Mouse (Mus musculus) embryonic facial prominence, embryonic 15.5 days (tissue): ENCODE data around the gene Klf12. TPM values are rescaled to one million over a fixed set of nuclear protein-coding genes. Genes with fewer than 3 reads are reported as not detected.

Experiments
- ATAC-seq: fragments of 200-750 bp; cut with Nextera tagmentation; 2 replicates; pipeline ENCODE4 v1.8.0; 2017; ENCODE audit warnings: low read depth, moderate TSS enrichment; ENCODE audit not compliant: insufficient number of reproducible peaks, low FRiP score, low TSS enrichment
- H3K27ac ChIP-seq: fragments of 300-500 bp; sonication (generic); replicated peaks from 2 replicates; pipeline ENCODE4 v1.5.1; 2015; ENCODE audit warnings: mild to moderate bottlenecking, inconsistent platforms
- H3K27me3 ChIP-seq: fragments of 300-500 bp; sonication (generic); 2 replicates; pipeline ENCODE4 v1.6.1; 2015; ENCODE audit warnings: inconsistent platforms
- H3K36me3 ChIP-seq: fragments of 300-500 bp; sonication (generic); 2 replicates; pipeline ENCODE4 v1.6.1; 2015; ENCODE audit warnings: mild to moderate bottlenecking, inconsistent platforms
- H3K4me1 ChIP-seq: fragments of 300-500 bp; sonication (generic); 2 replicates; pipeline ENCODE4 v1.6.1; 2015; ENCODE audit warnings: inconsistent platforms
- H3K4me2 ChIP-seq: fragments of 300-500 bp; sonication (generic); replicated peaks from 2 replicates; pipeline ENCODE4 v1.6.1; 2015; ENCODE audit warnings: mild to moderate bottlenecking, inconsistent platforms
- H3K4me3 ChIP-seq: fragments of 300-500 bp; sonication (generic); replicated peaks from 2 replicates; pipeline ENCODE4 v1.5.1; 2015; ENCODE audit warnings: mild to moderate bottlenecking, inconsistent platforms
- H3K9ac ChIP-seq: fragments of 300-500 bp; sonication (generic); 2 replicates; pipeline ENCODE4 v1.6.1; 2015; ENCODE audit warnings: inconsistent platforms
- H3K9me3 ChIP-seq: fragments of 300-500 bp; sonication (generic); replicated peaks from 2 replicates; pipeline ENCODE4 v1.6.1; 2016; ENCODE audit warnings: inconsistent platforms
- WGBS: fragments of 180-500 bp; shearing (Covaris S2); methylation state at CpG from one replicate; pipeline ENCODE4 v1.1.7; 2015; 5-methylcytosine and 5-hydroxymethylcytosine counted together
- polyA plus RNA-seq: library from polyadenylated mRNA; unstranded; fragments of >200 nt; fragmentation: Nextera tagmentation; extraction: Ambion mirVana; gene quantifications from 2 replicates; pipeline ENCODE4 v1.2.1, GENCODE M21; 2015

The Klf12 gene
- polyA plus RNA-seq, 1 experiment from 2014 or later = 25.6 TPM

DNA sequence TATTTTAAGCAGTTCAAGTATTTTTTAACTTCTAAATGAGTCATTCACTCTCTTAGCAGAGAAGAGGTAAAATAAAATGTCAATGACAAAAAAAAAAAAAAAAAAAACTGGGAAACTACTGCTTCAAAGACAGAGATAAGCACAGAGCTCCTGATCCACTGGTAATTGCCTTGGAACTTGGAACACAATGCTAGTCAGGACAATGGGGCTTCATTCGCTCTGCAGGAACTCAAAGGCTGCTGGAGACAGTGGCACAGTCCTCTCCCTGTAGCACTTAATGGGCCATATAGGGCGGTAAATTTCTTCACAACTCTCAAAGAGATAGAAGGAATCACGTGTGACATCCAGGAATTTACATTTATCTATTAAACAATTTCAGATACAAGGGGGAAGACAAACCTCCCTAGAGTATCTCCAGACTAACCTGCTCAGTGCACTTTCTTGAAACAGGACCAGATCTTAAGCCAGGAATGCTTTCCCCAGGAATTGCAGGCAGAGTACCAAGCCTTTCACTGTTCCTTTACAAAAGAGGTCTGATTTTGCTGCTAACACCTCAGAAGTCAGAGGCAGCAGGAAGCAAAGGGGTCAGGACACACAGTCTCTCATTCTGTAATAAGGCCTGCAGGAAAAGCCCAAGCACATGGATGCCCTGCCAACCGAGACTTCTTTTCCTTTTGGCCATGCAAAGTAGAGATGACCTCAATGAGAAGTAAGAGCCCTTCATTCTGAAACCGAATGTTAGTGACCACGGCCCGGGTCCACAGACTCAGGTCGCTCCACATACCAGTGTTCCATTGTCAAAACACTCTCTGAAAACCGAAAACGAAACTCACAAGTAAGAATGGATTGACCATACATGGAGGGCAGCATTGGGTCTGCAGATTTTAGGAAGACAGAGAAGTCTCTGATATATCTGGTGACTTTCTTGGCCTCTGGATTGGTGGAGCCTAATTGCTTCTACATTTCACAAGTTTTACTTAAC lies 187.0 kb downstream of the Klf12 start:
- no peaks in the 10 kb centered on the region for H3K36me3 ChIP-seq
- no peaks in the 10 kb centered on the region for H3K27me3 ChIP-seq
- H3K4me2 ChIP-seq = no peak overlapping the region
- ATAC-seq = no peak
- WGBS = 80% methylated on average over 10 of the region's 10 CpGs
- no peaks in the 10 kb centered on the region for H3K4me1 ChIP-seq
- H3K9me3 ChIP-seq = no peaks in the 10 kb centered on the region
- H3K4me3 ChIP-seq = no peak overlapping the region
- no peak overlapping the region for H3K27ac ChIP-seq
- no peak overlapping the region for H3K9ac ChIP-seq

- H3K4me2 ChIP-seq = no peak overlapping the region
- H3K9me3 ChIP-seq = no peaks in the 10 kb centered on the region
- no peak overlapping the region for H3K9ac ChIP-seq
- H3K4me1 ChIP-seq = no peaks in the 10 kb centered on the region
- H3K36me3 ChIP-seq = no peaks in the 10 kb centered on the region
- no peaks in the 10 kb centered on the region for H3K27me3 ChIP-seq
- no peak overlapping the region for H3K27ac ChIP-seq
- ATAC-seq = no peak
- WGBS = 73% methylated on average over 3 of the region's 3 CpGs
- H3K4me3 ChIP-seq = no peak overlapping the region
Observed at GRCm38 (mm10) chr14:100095730-100096129, 188.7 kb downstream of the Klf12 start.

DNA sequence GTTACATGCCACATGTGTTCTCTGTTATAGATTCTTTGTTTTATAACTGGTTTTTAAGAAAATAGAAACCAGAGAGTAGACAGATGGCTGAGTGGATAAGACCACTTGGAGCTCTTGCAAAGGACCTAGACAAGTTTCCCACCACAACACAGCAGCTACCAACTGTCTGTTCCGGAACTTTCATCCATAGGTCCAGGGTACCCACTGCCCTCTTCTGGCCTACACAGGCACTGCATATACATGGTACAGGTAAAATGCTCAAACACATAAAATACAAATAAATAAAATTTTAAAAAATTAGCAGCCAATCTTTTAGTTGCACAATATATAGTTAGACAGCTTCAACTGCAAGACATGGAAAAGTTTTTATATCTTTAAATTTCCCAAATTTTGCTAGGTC lies 194.0 kb downstream of the Klf12 start:
- 76% methylated on average over 1 of the region's 1 CpGs for WGBS
- H3K27ac ChIP-seq = no peak overlapping the region

GRCm38 (mm10) chr14:100079620-100080019 lies 204.9 kb downstream of the Klf12 start:
- H3K27ac ChIP-seq = no peak overlapping the region
- no peaks in the 10 kb centered on the region for H3K9me3 ChIP-seq
- no peak for ATAC-seq
- H3K4me3 ChIP-seq = no peak overlapping the region
- no peaks in the 10 kb centered on the region for H3K36me3 ChIP-seq
- H3K9ac ChIP-seq = no peak overlapping the region
- no peaks in the 10 kb centered on the region for H3K27me3 ChIP-seq
- no peak overlapping the region for H3K4me2 ChIP-seq
- 79% methylated on average over 4 of the region's 4 CpGs for WGBS
- H3K4me1 ChIP-seq = no peaks in the 10 kb centered on the region

More for the DNA sequence above, 194.0 kb downstream of the Klf12 start:
- Histone ChIP-seq H3K27me3 (no peaks in the 10 kb centered on the region), H3K36me3 (no peaks in the 10 kb centered on the region), H3K9ac (no peak overlapping the region), H3K4me3 (no peak overlapping the region), H3K4me2 (no peak overlapping the region), H3K9me3 (no peaks in the 10 kb centered on the region), H3K4me1 (no peaks in the 10 kb centered on the region)
- ATAC-seq = no peak

- no peak overlapping the region for H3K9ac ChIP-seq
- no peak overlapping the region for H3K27ac ChIP-seq
- no peak overlapping the region for H3K4me3 ChIP-seq
- H3K36me3 ChIP-seq = no peaks in the 10 kb centered on the region
- H3K4me1 ChIP-seq = 0 out of 2 replicates have a peak, but pooled peaks cover 6% of the 10 kb centered on the region
- WGBS = 57% methylated on average over 12 of the region's 12 CpGs
- ATAC-seq = no peak; the same call in 1 of the 2 replicates
- H3K9me3 ChIP-seq = no peaks in the 10 kb centered on the region
- no peak overlapping the region for H3K4me2 ChIP-seq
- no peaks in the 10 kb centered on the region for H3K27me3 ChIP-seq
Observed at GRCm38 (mm10) chr14:100072431-100073195, 211.9 kb downstream of the Klf12 start.

GRCm38 (mm10) chr14:100069543-100070090 lies 214.9 kb downstream of the Klf12 start:
- Histone ChIP-seq H3K27ac (no peak overlapping the region), H3K9ac (no peak overlapping the region), H3K9me3 (no peaks in the 10 kb centered on the region), H3K27me3 (no peaks in the 10 kb centered on the region), H3K4me1 (0 out of 2 replicates have a peak, but pooled peaks cover 6% of the 10 kb centered on the region), H3K4me3 (no peak overlapping the region), H3K36me3 (no peaks in the 10 kb centered on the region), H3K4me2 (no peak overlapping the region)
- WGBS = 38% methylated on average over 2 of the region's 2 CpGs
- ATAC-seq = no peak; the same call in 1 of the 2 replicates

- Histone ChIP-seq H3K4me2 (no peak overlapping the region), H3K4me1 (0 out of 2 replicates have a peak, but pooled peaks cover 6% of the 10 kb centered on the region), H3K27me3 (no peaks in the 10 kb centered on the region), H3K27ac (no peak overlapping the region), H3K36me3 (no peaks in the 10 kb centered on the region), H3K9me3 (no peaks in the 10 kb centered on the region), H3K4me3 (no peak overlapping the region), H3K9ac (no peak overlapping the region)
- ATAC-seq = no peak
- 39% methylated on average over 5 of the region's 5 CpGs for WGBS
Observed at GRCm38 (mm10) chr14:100068715-100069114, 215.8 kb downstream of the Klf12 start.

DNA sequence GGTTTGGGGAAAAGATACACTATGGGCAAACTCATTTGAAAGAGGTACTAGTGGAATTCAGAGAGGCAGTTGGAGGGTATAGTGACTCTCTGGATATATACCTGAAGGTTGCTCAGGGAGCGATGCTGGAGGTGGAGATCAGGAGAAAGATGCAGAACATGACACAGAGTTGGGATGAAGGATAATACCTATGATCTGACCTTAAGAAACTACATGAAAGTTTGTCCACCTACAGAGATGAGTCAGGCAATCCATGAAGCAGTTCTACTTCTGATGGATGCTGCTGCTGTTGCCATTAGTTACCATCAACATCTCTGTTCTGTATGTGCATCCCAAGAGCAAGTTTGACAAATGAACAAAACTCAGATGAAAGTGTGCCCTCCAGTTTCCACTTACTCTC lies 222.0 kb downstream of the Klf12 start:
- ATAC-seq = no peak
- Histone ChIP-seq H3K27me3 (no peaks in the 10 kb centered on the region), H3K4me2 (no peak overlapping the region), H3K9ac (no peak overlapping the region), H3K4me3 (no peak overlapping the region), H3K4me1 (no peaks in the 10 kb centered on the region), H3K36me3 (no peaks in the 10 kb centered on the region), H3K9me3 (no peaks in the 10 kb centered on the region), H3K27ac (no peak overlapping the region)
- WGBS = 100% methylated on average over 1 of the region's 1 CpGs

DNA sequence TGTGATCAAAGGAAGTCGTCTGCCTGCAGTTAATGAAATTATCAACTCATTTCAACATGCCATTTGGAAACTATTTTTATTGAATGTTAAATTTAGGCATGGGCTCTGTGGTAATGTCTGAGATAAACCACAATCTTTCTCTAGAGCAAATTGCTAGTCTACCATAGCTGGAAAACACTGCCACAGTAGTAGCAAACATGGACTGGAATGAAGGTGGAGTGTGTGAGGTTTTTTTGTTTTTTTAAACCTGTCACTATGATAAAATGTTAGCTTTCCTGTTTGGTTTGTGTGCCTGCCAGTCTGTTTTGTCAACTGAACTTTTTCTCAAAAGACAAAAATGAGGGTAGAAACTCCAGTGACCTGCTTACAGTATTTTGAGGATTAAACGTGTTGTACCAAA lies 230.3 kb downstream of the Klf12 start:
- no peak overlapping the region for H3K27ac ChIP-seq
- no peaks in the 10 kb centered on the region for H3K36me3 ChIP-seq
- H3K4me1 ChIP-seq = no peaks in the 10 kb centered on the region
- 47% methylated on average over 2 of the region's 2 CpGs for whole genome bisulfite sequencing
- no peak for ATAC-seq
- H3K27me3 ChIP-seq = no peaks in the 10 kb centered on the region
- no peaks in the 10 kb centered on the region for H3K9me3 ChIP-seq
- no peak overlapping the region for H3K4me3 ChIP-seq
- H3K4me2 ChIP-seq = no peak overlapping the region
- no peak overlapping the region for H3K9ac ChIP-seq

- Histone ChIP-seq H3K4me2 (no peak overlapping the region), H3K9me3 (no peaks in the 10 kb centered on the region), H3K4me3 (no peak overlapping the region), H3K27ac (no peak overlapping the region), H3K9ac (no peak overlapping the region), H3K4me1 (no peaks in the 10 kb centered on the region), H3K27me3 (no peaks in the 10 kb centered on the region), H3K36me3 (no peaks in the 10 kb centered on the region)
- no peak for ATAC-seq
- 74% methylated on average over 4 of the region's 4 CpGs for WGBS
Observed at GRCm38 (mm10) chr14:100053456-100053855, 231.0 kb downstream of the Klf12 start.

DNA sequence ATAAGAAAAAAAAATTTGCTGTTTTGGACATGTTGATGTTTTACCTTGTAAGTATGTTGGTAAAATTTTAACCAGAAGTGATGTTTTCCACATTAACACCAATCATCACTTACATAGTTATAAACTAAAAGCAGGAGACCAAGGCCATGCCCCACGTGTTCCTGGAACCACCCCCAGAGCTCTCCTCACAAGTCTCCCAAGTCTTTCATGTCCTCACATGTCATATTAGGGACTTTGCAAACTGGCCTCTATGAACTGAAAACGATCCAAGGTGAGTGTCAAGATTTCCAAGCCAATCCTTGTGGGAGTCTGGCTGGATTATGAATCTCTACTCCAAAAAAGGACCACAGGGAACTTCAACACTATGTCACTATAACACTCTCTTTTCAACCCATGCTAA lies 231.6 kb downstream of the Klf12 start:
- Histone ChIP-seq H3K4me3 (no peak overlapping the region), H3K27ac (no peak overlapping the region), H3K36me3 (no peaks in the 10 kb centered on the region), H3K27me3 (no peaks in the 10 kb centered on the region), H3K4me1 (no peaks in the 10 kb centered on the region), H3K9ac (no peak overlapping the region), H3K4me2 (no peak overlapping the region), H3K9me3 (no peaks in the 10 kb centered on the region)
- ATAC-seq = no peak
- 76% methylated on average over 2 of the region's 2 CpGs for whole genome bisulfite sequencing
